Mouse (Mus musculus): ENCODE data around the gene Hyal3. TPM values are rescaled to one million over a fixed set of nuclear protein-coding genes. Genes with fewer than 3 reads are reported as not detected.
"Not testable (repeated sequence)": the region's sequence is repeated elsewhere in the genome, so short reads cannot be mapped to it uniquely, and the experiment has no call there.

Gene Hyal3
- total RNA-seq, 2 experiments from 2014 or later: 0.58 to 1.4 TPM

GRCm38 (mm10) chr9:107570016-107570415 is 10.6 kb upstream of the Hyal3 start:
- ATAC-seq (replicated peaks; ENCODE audit: poor library complexity): no peak

DNA sequence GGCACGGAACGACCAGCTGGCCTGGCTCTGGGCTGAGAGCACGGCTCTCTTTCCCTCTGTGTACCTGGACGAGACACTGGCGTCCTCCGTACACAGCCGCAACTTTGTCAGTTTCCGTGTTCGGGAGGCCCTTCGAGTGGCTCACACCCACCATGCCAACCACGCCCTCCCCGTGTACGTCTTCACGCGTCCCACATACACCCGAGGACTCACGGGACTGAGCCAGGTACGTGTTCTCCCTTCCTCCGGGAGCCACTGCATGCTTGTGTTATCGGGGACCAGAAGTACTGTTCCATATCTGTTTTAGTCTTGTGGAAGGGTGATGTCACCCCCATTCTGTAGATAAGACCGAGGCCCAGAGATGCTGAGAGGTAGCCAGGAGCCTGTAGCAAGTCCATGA is 9.8 kb upstream of the Hyal3 start:
- ATAC-seq (replicated peaks; ENCODE audit: poor library complexity): peak; percentile 32

DNA sequence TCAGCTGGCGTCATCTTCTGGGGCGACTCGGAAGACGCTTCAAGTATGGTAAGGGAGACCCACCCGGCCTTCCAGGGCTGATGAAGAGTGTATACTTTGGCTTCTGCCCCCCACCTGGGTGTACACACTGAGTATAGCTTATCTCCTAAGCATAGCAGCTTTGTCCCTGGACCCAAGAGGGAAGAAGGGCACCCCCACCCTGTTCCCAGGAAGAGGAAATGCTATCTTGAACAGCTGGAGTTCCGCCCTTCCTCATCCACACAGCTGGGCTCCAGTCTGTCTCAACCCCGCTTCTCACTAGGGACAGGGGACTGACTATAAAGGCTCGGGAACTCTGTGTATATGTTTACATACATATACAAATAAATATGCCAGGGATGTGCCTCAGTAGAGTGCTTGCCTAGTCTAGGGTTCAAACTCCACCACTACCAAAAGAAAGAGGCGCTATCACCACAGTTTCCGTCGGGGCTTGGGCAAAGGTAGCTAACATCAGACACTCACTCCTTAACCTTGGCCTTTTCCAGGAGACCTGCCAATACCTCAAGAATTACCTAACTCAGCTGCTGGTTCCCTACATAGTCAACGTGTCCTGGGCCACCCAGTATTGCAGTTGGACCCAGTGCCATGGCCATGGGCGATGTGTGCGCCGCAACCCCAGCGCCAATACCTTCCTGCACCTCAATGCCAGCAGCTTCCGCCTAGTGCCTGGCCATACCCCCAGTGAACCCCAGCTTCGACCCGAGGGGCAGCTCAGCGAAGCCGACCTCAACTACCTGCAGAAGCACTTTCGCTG is 8.9 kb upstream of the Hyal3 start:
- no peak for ATAC-seq (replicated peaks; ENCODE audit: poor library complexity)

GRCm38 (mm10) chr9:107572327-107572662 is 8.3 kb upstream of the Hyal3 start:
- no peak for ATAC-seq (replicated peaks; ENCODE audit: poor library complexity)

DNA sequence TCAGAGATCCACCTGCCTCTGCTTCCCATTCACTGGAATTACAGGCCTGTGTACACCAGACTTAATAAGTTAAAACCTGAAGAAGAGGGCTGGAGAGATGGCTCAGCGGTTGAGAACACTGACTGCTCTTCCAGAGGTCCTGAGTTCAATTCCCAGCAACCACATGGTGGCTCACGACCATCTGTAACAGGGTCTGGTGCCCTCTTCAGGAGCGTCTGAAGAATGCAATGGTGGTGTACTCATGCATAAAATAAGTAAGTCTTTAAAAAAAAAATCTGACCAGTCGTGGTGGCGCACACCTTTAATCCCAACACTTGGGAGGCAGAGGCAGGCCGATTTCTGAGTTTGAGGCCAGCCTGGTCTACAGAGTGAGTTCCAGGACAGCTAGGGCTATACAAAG is 6.8 kb upstream of the Hyal3 start:
- ATAC-seq (replicated peaks; ENCODE audit: poor library complexity): not testable (repeated sequence)

- no peak for ATAC-seq (replicated peaks; ENCODE audit: poor library complexity)
Observed at GRCm38 (mm10) chr9:107575579-107576356, 4.8 kb upstream of the Hyal3 start.

DNA sequence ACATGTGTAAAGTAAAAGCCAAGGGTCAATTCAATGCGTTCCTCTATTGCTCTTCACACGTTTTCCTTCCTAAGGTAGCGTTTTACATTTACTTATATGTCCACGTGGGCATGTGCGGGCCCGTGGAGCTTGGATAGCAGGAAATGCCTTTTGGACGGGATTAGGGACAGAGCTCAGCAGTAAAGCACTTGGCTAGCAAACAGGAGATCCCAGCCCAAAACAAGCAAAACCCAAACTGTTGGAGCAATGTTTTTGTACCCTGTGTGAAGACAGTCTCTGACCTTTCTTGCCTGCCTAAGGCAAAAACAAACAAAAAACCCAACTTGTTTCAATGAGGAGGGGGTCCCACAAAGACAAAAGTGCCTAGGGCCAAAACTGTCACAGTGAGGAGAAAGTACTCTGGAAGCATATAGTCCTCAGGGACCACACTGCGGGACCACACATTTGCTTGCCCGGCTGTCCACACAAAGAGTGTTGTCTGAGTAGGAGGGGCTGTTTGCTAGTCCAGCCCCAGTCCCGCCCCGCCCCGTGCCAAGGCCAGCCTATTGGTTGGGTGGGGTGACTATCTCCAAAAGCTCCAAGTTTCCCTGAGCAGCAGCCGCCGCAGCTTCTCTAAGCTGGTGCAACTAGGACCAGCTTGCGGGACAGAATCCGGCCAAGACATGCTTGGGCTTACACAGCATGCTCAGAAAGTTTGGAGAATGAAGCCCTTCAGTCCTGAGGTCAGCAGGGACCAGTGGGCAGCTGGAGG is 4.1 kb upstream of the Hyal3 start, which contains the start of gene Hyal1:
Gene Hyal1 (plus strand): TSS at position 571 of the 751 bp plus-strand sequence.
- ATAC-seq (replicated peaks; ENCODE audit: poor library complexity): peak; percentile 71

DNA sequence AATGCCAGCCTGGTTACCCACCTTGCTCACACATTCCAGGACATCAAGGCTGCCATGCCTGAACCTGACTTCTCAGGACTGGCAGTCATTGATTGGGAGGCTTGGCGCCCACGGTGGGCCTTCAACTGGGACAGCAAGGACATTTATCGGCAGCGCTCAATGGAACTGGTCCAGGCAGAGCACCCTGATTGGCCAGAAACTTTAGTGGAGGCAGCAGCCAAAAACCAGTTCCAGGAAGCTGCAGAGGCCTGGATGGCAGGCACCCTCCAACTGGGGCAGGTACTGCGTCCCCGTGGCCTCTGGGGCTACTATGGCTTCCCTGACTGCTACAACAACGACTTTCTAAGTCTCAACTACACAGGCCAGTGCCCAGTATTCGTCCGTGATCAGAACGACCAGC is 2.7 kb upstream of the Hyal3 start:
- no peak for ATAC-seq (replicated peaks; ENCODE audit: poor library complexity)

DNA sequence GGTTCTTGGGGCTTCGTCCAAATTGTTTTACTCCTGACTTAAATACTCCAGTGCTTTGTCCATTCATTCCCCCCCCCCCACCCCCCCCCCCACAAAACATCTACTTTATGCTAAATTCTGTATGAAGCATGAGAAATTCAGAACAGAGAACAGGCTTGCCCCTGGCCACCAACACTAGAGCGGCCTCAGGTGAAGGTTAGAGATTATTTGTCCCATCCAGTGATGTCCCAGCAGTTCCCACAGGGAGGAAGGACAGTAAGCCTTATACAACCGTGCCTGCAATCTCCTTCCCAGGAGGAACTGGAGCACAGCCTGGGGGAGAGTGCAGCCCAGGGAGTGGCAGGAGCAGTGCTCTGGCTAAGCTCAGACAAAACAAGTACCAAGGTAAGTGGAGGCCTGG is 2.0 kb upstream of the Hyal3 start, which contains the start of gene Naa80:
Gene Naa80 (plus strand): TSS at position 301 of the 400 bp plus-strand sequence.
- ATAC-seq (replicated peaks; ENCODE audit: poor library complexity): no peak

DNA sequence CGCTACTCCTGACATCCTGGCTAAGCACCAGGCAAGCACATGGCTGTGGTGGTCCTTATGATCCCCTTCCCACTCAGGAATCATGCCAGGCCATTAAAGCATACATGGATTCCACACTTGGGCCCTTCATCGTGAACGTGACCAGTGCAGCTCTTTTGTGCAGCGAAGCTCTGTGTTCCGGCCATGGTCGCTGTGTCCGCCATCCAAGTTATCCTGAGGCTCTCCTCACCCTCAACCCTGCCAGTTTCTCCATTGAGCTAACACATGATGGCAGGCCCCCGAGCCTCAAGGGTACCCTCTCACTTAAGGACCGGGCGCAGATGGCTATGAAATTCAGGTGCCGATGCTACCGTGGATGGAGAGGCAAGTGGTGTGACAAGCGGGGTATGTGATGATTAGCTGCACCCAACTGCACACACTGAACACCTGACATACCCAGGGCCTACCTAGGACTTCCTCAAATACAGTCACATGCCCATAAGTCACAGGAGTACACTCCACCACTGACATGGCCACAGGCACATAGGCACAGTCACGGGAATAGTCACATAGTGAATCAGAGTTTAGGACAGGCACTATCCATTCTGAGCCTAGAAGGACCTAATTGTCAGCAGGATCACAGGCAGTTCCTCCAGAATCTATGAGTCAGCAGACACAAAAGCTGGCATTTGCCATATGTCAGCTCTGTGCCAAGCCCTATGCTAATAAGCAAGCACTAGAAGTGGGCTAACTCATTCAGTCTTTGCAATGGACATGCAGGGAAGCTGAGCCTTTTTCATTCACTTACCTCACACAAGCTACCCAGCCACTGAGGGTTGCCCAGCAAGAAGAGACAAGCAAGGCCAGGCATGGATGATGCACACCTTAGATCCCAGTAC is 1.4 kb upstream of the Hyal3 start:
- ATAC-seq (replicated peaks; ENCODE audit: poor library complexity): no peak

GRCm38 (mm10) chr9:107581584-107581983 is 966 bp downstream of the Hyal3 start:
- ATAC-seq (replicated peaks; ENCODE audit: poor library complexity): no peak

DNA sequence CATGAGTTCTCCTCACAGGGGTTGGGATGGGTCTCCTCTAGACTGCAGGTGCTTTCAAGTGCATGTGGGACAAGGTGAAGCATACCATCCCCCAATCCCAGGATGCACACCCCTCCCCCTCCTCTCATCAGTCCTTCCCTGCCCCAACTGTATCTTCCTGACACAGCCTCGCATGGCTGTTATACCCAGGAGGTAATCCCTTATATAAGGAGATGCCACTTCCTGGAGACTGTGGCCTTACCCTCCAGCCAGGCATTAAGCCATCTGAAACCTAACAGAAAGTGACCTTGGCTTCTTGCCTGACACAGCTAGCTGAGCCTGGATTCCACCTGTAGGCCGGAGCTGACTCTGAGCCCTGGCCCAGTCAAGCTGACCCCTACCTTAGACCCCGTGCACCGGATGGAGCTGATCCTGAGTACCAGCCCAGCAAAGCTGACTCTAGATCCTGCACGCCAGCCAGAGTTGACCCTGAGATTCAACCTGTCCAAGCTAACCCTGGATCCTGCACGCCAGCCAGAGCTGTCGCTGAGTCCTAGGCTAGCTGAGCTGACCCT is 2.0 kb downstream of the Hyal3 start:
- no peak for ATAC-seq (replicated peaks; ENCODE audit: poor library complexity)

DNA sequence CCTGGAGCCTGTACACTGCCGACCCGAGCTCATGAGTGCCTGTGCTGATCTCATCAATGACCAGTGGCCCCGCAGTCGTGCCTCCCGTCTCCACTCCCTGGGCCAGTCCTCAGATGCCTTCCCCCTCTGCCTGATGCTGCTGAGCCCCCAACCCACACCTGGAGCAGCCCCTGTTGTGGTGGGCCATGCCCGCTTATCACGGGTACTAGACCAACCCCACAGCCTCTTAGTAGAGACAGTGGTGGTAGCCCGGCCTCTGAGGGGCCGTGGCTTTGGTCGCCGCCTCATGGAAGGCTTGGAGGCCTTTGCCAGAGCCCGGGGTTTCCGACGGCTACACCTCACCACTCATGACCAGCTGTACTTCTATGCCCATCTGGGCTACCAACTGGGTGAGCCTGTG is 2.6 kb downstream of the Hyal3 start:
- ATAC-seq (replicated peaks; ENCODE audit: poor library complexity): no peak

GRCm38 (mm10) chr9:107586504-107586903 is 5.9 kb downstream of the Hyal3 start:
- no peak for ATAC-seq (replicated peaks; ENCODE audit: poor library complexity)

GRCm38 (mm10) chr9:107586974-107587832 is 6.6 kb downstream of the Hyal3 start, which contains the start of gene Ifrd2:
TSS of gene Ifrd2 (plus strand) at chr9:107587642.
- ATAC-seq (replicated peaks; ENCODE audit: poor library complexity): peak; percentile 86

- ATAC-seq (replicated peaks; ENCODE audit: poor library complexity): peak; percentile 24
Observed at GRCm38 (mm10) chr9:107587833-107588639, 7.4 kb downstream of the Hyal3 start.

GRCm38 (mm10) chr9:107590058-107590772 is 9.6 kb downstream of the Hyal3 start:
- peak; percentile 32 for ATAC-seq (replicated peaks; ENCODE audit: poor library complexity)

GRCm38 (mm10) chr9:107590773-107591060 is 10.1 kb downstream of the Hyal3 start:
- ATAC-seq (replicated peaks; ENCODE audit: poor library complexity): no peak

Measured in megakaryocyte progenitor cell, adult 5-6 weeks (primary cell).